Mouse (Mus musculus): ENCODE results near the gene Rhbdl1. TPM values are rescaled to one million over a fixed set of nuclear protein-coding genes. Genes with fewer than 3 reads are reported as not detected.

The Rhbdl1 gene
- polyA plus RNA-seq, 1 experiment = 1.3 TPM

Other genes with a start within 250 kb of the Rhbdl1 start
- gene Gng13, start 120.1 kb downstream of the Rhbdl1 start, polyA plus RNA-seq (2012; rRNA removed) = 0.07 and 0.24 TPM in 2 replicates
- 17.4 and 17.9 TPM in 2 replicates for gene Chtf18, start 109.9 kb downstream of the Rhbdl1 start, polyA plus RNA-seq (2012; rRNA removed)
- gene Rpusd1, start 109.6 kb downstream of the Rhbdl1 start, polyA plus RNA-seq (2012; rRNA removed) = 7.9 and 9.7 TPM in 2 replicates
- gene Mslnl, start 101.3 kb downstream of the Rhbdl1 start, polyA plus RNA-seq (2012; rRNA removed) = 0.01 TPM in 1 of 2 replicates, not detected in the other
- 0.67 and 1.3 TPM in 2 replicates for gene Msln, start 82.9 kb downstream of the Rhbdl1 start, polyA plus RNA-seq (2012; rRNA removed)
- 8.8 and 10.3 TPM in 2 replicates for gene Narfl, start 63.5 kb downstream of the Rhbdl1 start, polyA plus RNA-seq (2012; rRNA removed)
- gene Haghl, start 51.6 kb downstream of the Rhbdl1 start, polyA plus RNA-seq (2012; rRNA removed) = 6.6 and 6.9 TPM in 2 replicates
- 0.02 TPM in 2 replicates for gene Ccdc78, start 50.7 kb downstream of the Rhbdl1 start, polyA plus RNA-seq (2012; rRNA removed)
- 45.1 and 48.5 TPM in 2 replicates for gene Fam173a, start 44.4 kb downstream of the Rhbdl1 start, polyA plus RNA-seq (2012; rRNA removed)
- 0.27 TPM in 1 of 2 replicates, not detected in the other for gene AC134908.4, start 41.6 kb downstream of the Rhbdl1 start, polyA plus RNA-seq (2012; rRNA removed)
- gene Metrn, start 40.2 kb downstream of the Rhbdl1 start, polyA plus RNA-seq (2012; rRNA removed) = 17.5 and 18.6 TPM in 2 replicates
- gene Fbxl16, start 28.2 kb downstream of the Rhbdl1 start, polyA plus RNA-seq (2012; rRNA removed) = 0.05 and 0.07 TPM in 2 replicates
- 12.5 and 14.2 TPM in 2 replicates for gene Wdr24, start 13.7 kb downstream of the Rhbdl1 start, polyA plus RNA-seq (2012; rRNA removed)
- 14.5 and 16.3 TPM in 2 replicates for gene Jmjd8, start 8.4 kb downstream of the Rhbdl1 start, polyA plus RNA-seq (2012; rRNA removed)
- 80.4 and 87.9 TPM in 2 replicates for gene Stub1, start 3.9 kb downstream of the Rhbdl1 start, polyA plus RNA-seq (2012; rRNA removed)
- 2.3 and 3.3 TPM in 2 replicates for gene Gm20683, start 4.5 kb upstream of the Rhbdl1 start, polyA plus RNA-seq (2012; rRNA removed)
- gene Rhot2, start 7.6 kb upstream of the Rhbdl1 start, polyA plus RNA-seq (2012; rRNA removed) = 30.0 and 33.7 TPM in 2 replicates
- 15.6 and 18.5 TPM in 2 replicates for gene Wdr90, start 24.2 kb upstream of the Rhbdl1 start, polyA plus RNA-seq (2012; rRNA removed)
- 18.4 and 20.6 TPM in 2 replicates for gene Mcrip2, start 31.5 kb upstream of the Rhbdl1 start, polyA plus RNA-seq (2012; rRNA removed)
- 41.0 and 42.6 TPM in 2 replicates for gene Mettl26, start 37.8 kb upstream of the Rhbdl1 start, polyA plus RNA-seq (2012; rRNA removed)
- 0.49 and 0.51 TPM in 2 replicates for gene Wfikkn1, start 43.6 kb upstream of the Rhbdl1 start, polyA plus RNA-seq (2012; rRNA removed)
- 5.4 and 6.5 TPM in 2 replicates for gene Rab40c, start 82.4 kb upstream of the Rhbdl1 start, polyA plus RNA-seq (2012; rRNA removed)
- gene Pigq, start 107.6 kb upstream of the Rhbdl1 start, polyA plus RNA-seq (2012; rRNA removed) = 226 and 261 TPM in 2 replicates
- gene Nhlrc4, start 107.7 kb upstream of the Rhbdl1 start, polyA plus RNA-seq (2012; rRNA removed) = 7.0 and 10.4 TPM in 2 replicates
- 0.14 and 0.16 TPM in 2 replicates for gene A930017K11Rik, start 115.3 kb upstream of the Rhbdl1 start, polyA plus RNA-seq (2012; rRNA removed)
- gene Capn15, start 148.5 kb upstream of the Rhbdl1 start, polyA plus RNA-seq (2012; rRNA removed) = 6.4 and 7.9 TPM in 2 replicates
- 2.2 and 2.3 TPM in 2 replicates for gene Rab11fip3, start 232.3 kb upstream of the Rhbdl1 start, polyA plus RNA-seq (2012; rRNA removed)